Mouse (Mus musculus) c-Kit-positive CD71-positive TER-119-positive erythroid progenitor cells, embryonic 14.5 days (primary cell): Measurements from ENCODE around the gene Zbtb8a.
A peak's percentile ranks its signal among the peaks of the same experiment; 100 is the strongest.
"Not testable (repeated sequence)": the region's sequence is repeated elsewhere in the genome, so short reads cannot be mapped to it uniquely, and the experiment has no call there.

Experiments
- DNase-seq: peaks from one replicate; pipeline ENCODE4 v3.0.0-alpha.2; 2013; ENCODE audit warnings: low spot score

Gene Zbtb8a

GRCm38 (mm10) chr4:129377601-129378390 is at the start of gene Zbtb8a:
Gene Zbtb8a (minus strand): TSS chr4:129378116.
- peak; percentile 30 for DNase-seq

DNA sequence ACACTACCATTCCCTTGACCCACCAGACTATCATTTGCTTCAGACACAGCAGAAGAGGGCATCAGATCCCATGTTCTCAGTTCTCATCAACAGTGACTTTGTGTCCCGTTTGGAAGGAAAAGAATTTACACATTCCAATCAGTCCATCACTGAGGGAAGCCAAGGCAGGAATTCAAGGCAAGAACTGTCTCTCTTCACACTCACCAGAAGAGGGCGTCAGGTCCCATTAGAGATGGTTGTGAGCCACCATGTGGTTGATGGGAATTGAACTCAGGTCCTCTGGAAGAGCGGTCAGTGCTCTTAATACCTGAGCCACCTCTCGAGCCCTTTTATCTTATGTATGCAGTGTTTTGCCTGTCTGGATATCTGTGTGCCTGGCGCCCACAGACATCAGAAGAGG is 40.4 kb upstream of the Zbtb8a start:
- no peak for DNase-seq

GRCm38 (mm10) chr4:129416478-129416877 is 38.6 kb upstream of the Zbtb8a start:
- DNase-seq: peak; percentile 51

DNA sequence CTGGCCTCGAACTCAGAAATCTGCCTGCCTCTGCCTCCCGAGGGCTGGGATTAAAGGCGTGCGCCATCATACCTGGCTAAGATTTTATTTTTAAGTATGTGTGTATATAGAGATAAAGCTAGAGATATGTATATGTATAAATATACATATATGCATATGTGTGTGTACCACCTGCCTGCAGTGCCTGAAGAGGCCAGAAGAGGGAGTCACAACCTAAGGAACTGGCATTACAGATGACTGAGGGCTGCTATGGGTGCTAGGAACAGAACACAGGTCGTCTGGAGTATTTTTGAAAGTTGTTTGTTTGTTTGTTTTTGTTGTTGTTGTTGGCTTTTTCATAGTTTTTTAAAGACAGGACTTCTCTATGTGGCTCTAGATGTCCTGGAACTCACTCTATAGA is 38.0 kb upstream of the Zbtb8a start:
- no peak for DNase-seq

DNA sequence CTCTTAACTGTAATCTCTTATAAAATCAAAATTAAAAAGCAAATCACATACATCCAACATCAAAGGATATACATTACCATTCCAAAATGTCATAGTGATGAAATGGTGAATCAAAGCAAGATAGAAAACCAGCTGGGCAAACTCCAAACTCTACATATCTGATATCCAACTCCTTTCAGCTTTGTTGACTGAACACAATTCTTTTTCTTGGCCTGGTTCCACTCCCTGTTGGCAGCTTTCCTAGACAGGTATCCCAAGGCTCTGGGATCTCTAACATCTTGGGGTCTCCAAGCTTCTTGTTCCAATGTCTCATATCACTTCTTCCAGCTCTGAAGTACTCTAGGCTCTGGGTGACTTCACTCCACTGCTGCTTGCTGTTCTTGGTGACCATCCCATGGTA is 33.1 kb upstream of the Zbtb8a start:
- no peak for DNase-seq

GRCm38 (mm10) chr4:129410532-129410931 is 32.6 kb upstream of the Zbtb8a start:
- not testable (repeated sequence) for DNase-seq

- DNase-seq: peak; percentile 37
Measured at GRCm38 (mm10) chr4:129406447-129406846, 28.5 kb upstream of the Zbtb8a start.

GRCm38 (mm10) chr4:129399813-129400212 is 21.9 kb upstream of the Zbtb8a start:
- DNase-seq: no peak

DNA sequence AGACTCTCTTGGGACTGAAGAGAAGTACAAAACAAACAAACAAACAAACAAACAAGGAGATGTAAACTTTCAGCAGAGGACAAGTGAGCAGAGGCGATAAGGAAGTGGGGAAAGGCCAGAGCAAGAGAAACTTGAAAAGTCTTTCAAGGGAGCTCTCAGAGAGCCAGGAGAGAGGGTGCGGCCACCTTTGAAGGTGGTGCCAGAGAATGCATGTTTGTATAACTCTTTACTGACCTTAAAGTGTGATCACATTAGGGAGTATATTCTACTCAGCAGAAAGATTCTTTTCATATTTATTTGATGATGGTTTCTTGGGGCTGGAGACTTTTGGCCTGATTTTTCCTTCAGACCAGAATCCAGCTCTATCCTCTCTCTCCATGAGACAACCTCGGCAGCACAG is 19.0 kb upstream of the Zbtb8a start:
- no peak for DNase-seq

DNA sequence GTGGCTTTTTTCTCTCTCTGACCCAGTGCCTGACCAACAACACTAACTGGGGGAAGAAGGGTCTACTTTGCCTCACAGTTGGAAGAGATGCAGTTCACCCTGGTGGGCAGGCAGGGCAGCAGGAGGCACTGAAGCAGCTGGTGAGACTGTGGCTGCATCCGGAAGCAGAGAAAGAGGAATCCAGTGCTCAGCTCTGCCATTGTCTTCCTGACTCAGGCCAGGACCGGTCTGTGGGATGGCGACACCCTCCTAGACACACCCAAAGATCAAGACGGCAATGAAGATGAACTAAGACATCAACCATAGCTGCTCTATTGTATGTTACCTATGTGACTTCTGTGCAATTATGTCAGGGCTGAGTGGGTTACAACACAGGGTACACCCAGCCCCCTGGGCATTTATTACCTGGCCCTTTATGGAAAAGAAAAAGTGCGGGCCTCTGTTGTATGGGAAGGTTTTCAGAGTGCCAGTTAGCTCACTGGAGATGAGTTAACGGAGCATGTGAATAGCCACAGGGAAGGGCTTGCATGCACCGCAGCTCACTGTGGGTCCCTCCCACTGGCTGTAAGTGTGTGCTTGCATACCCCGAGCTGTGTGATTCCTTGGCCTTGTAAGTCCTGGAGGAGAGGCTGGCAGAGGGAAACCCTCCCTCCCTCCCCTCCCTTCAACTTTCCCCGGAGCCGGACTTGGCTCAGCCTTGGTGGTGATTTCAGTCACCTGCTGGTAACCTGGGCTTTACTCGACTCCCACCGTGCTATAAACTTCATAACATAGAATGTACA is 16.4 kb upstream of the Zbtb8a start:
- DNase-seq: no peak

DNA sequence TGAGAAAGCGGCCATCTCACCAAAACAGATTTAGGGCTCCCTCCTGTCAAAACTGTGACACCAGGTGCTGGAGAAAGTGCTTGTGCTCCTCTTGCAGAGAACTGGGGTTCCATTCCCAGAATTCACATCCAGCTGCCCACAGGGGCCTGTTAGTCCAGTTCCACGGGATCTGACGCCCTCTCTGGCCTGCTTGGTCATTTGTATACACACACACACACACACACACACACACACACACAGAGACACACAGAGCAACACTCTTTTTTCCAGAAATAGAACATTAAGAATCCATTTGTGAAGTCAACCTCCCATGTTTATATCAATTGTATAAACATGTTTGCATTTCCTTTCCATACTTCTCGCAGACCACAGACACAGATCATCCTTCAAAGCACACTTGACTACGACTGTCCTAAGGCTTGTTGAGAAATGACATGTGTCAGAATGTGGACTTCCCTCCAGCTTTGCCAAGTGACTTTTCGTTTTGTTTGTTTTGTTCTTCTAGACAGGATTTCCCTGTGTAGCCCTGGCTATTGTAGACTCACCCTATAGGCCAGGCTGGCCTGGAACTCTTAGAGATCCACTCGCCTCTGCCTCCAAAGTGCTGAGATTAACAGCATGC is 13.1 kb upstream of the Zbtb8a start:
- DNase-seq: no peak

GRCm38 (mm10) chr4:129390216-129390743 is 12.4 kb upstream of the Zbtb8a start:
- no peak for DNase-seq

DNA sequence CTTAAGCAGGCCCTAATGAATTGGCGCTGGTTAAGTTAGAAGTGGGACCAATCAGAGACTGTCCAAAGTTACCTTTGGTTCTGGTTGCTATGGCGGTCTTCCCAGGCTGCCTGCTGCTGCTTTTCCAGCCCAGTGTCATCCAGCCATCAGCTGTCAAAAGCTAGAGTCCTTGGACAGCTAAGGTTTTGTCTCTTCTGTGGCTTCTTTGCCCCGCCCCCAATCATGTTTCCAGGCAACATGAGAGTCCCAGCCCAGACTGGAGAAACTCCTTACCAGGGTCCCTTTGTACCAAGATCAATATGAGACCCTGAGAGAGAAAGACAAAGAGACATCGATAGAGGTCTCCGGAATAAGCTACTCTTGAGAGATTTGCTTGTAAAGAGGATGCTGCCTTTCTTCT is 10.5 kb upstream of the Zbtb8a start:
- no peak for DNase-seq

DNA sequence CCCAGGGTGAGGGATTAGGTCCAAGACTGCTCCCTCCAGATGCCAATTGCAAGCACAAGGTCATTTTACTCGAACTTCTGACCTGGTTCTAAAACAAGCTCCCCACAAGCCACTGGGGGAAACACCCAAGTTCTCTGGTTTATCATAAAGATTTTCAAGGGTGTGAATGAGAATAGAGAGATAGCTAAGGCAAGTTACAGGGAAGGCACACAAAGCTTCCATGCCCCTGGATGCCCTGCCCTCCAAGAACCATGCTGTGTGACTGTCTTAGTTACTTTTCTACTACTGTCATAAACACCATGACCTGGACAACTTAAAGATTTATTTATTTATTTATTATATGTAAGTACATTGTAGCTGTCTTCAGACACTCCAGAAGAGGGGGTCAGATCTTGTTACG is 9.1 kb upstream of the Zbtb8a start:
- no peak for DNase-seq

DNA sequence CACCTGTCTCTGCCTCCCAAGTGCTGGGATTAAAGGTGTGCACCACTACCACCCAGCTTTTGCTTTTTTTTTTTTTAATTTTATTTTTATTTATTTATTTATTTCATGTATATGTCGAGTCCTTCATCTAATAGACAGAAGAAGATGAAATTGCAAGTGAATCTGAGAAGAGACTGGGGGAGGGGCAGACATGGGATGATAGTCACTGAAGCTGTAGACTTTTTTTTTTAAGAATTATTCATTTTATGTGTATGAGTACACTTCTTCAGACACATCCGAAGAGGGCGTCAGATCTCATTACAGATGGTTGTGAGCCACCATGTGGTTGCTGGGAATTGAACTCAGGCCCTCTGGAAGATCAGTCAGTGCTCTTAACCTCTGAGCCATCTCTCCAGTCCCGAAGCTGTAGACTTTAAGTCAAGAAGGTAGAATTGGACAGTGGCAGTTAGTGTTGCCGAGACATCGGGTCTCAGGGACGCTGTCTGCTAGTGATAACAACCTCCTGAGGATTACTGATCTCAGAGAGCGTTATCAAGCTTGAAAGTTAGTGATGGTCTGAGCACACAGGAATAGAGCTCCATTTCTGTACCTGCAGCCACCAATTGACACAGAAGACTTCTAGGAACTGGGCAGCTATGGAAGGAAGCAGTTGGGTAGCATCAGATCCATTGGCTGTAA is 8.5 kb upstream of the Zbtb8a start:
- DNase-seq: peak; percentile 74

- DNase-seq: no peak
Measured at GRCm38 (mm10) chr4:129385685-129386084, 7.8 kb upstream of the Zbtb8a start.

GRCm38 (mm10) chr4:129384440-129384839 is 6.5 kb upstream of the Zbtb8a start:
- DNase-seq: no peak

DNA sequence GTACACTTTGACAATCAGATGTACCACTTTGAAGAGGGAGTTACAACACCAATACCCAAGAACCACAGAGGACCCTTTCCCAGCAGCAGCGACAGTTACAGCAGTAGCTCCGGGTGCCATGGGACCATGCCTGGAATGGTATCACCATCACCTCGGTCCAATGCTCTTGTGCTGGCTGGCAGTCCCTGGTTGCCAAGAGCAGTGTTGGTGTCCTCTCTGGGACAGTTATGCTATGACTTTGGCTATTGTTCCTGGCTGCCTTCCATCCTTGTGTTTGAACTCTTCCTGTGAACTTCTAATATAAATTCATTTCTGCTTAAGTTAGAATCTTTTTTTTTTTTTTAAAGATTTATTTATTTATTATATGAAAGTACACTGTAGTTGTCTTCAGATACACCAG is 5.7 kb upstream of the Zbtb8a start:
- DNase-seq: no peak

- DNase-seq: no peak
Measured at GRCm38 (mm10) chr4:129382488-129382887, 4.6 kb upstream of the Zbtb8a start.

DNA sequence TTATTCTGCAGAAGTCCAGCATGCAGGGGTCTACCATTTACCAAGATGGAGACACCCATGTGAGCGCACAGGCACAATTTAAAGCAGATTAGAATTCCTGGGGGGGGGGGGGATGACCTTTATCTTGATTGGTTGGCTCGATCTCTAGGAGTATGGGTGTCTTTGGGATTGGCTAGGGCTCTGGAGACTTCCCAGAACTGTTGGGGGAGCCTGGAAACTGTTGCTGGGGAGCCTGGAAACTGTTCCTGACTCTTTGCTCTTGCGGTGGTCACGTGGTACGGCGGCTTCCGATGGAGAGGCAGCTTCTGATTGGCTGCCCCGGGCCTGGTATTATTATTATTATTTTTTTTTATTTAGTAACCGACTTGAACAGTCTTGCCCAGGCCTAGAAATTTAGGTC is 4.1 kb upstream of the Zbtb8a start:
- no peak for DNase-seq

DNA sequence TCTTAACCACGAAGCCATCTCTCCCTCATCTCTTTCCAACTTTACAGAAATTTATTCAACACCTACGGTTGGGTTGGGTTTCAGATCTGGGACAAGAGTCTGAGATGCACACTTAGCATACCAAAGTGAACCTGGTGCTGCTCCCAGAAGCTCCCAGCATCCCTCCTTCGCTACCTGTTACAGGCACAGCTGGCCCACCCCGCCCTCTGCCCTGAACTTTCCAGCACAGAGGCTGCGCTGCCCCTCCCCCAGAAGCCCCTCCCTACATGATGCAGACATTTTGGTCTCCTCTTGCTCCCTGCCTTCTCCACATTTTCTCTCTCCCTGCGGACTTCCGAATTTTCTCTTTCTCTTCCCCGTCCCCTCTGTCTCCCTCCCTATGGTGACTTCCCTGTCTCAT is 3.2 kb upstream of the Zbtb8a start:
- DNase-seq: no peak

DNA sequence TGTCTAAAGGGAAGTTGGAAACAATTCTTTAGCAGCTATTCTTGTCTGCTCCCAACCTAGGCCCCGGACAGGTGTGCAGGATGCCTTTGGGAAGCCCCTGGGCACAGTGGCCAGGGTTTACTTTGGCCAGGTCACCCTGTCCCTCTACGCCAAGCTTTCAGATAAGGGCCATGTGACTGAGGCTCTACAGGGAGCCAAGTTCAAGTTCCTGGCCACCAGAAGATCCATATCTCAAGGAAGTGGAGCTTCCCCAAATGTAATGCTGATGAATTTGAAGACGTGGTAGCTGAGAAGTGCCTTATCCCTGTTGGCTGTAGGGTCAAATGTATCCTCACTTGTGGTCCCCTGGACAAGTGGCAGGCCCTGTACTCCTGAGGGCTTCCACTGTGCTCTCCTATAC is 1.9 kb upstream of the Zbtb8a start:
- DNase-seq: no peak
